Comparison of ENCODE assay signal across 12 mouse cellular contexts in genomic region chr6:127447686-127448460, GRCm38 (mm10). TPM values are rescaled to one million over a fixed set of nuclear protein-coding genes. Genes with fewer than 3 reads are reported as not detected.
DNase-seq lines count a peak whose midpoint lies in the region; ATAC-seq and TF ChIP-seq lines count a peak whose summit lies in the region.
"Had no signal": no experiment of that assay in that cellular context is flagged by ENCODE, and none has a peak within 500 bp of the region (broad histone marks: within the 10 kb centered on the region; RNA-seq: fewer than 3 reads in every experiment).

No protein-coding gene starts in this region.

- no peak for TF ChIP-seq POLR2A in spleen, adult 2 months (IDR thresholded peaks at IDR 0.05; ENCODE audit: low read depth, low read length)

- WGBS in forebrain, embryonic 13.5 days, result 71% methylated on average over 10 of the region's 10 CpGs
- WGBS in forebrain, embryonic 16.5 days, result 60% methylated on average over 10 of the region's 10 CpGs
- 26% methylated on average over 10 of the region's 10 CpGs for WGBS in spleen, adult 2 months
- WGBS in forebrain, embryonic 14.5 days, result 72% methylated on average over 10 of the region's 10 CpGs
- 48% methylated on average over 10 of the region's 10 CpGs for WGBS in stomach, postnatal 0 days

- H3K4me3 ChIP-seq in forebrain, embryonic 13.5 days, result no peak overlapping the region
- no peak overlapping the region for H3K4me3 ChIP-seq in forebrain, embryonic 16.5 days (replicated peaks; ENCODE audit: low read length)
- H3K4me3 ChIP-seq in spleen, adult 2 months (ENCODE audit: extremely low read depth, insufficient read depth, insufficient read length), result peak overlapping the region; percentile 7; the same call in 1 of the 2 replicates
- no peak overlapping the region for H3K4me3 ChIP-seq in forebrain, embryonic 14.5 days (ENCODE audit: low read depth, low read length)
- H3K4me3 ChIP-seq in stomach, postnatal 0 days (ENCODE audit: low read depth, low read length), result no peak overlapping the region

- no peak for TF ChIP-seq CTCF in spleen, adult 2 months (IDR thresholded peaks at IDR 0.05; ENCODE audit: extremely low read depth, insufficient read depth, insufficient read length, insufficient replicate concordance)
- TF ChIP-seq CTCF in stomach, postnatal 0 days (IDR thresholded peaks at IDR 0.05; ENCODE audit: low read depth), result no peak

- peak overlapping the region; percentile 99 for H3K27ac ChIP-seq in forebrain, embryonic 13.5 days
- H3K27ac ChIP-seq in forebrain, embryonic 16.5 days (ENCODE audit: low read length), result no peak overlapping the region
- peak overlapping the region; percentile 92 for H3K27ac ChIP-seq in spleen, adult 2 months (ENCODE audit: insufficient read depth, low read length)
- peak overlapping the region; percentile 6; the same call in 1 of the 2 replicates for H3K27ac ChIP-seq in forebrain, embryonic 14.5 days (ENCODE audit: low read depth, low read length)
- H3K27ac ChIP-seq in stomach, postnatal 0 days (replicated peaks), result no peak overlapping the region

- H3K36me3 ChIP-seq in forebrain, embryonic 13.5 days (ENCODE audit: poor library complexity, severe bottlenecking), result no peaks in the 10 kb centered on the region
- no peaks in the 10 kb centered on the region for H3K36me3 ChIP-seq in forebrain, embryonic 16.5 days (ENCODE audit: control insufficient read depth, insufficient read depth)
- no peaks in the 10 kb centered on the region for H3K36me3 ChIP-seq in spleen, adult 2 months (ENCODE audit: control insufficient read depth, insufficient read depth, low read length)
- H3K36me3 ChIP-seq in forebrain, embryonic 14.5 days (ENCODE audit: control insufficient read depth, insufficient read depth, low read length), result no peaks in the 10 kb centered on the region
- no peaks in the 10 kb centered on the region for H3K36me3 ChIP-seq in stomach, postnatal 0 days (ENCODE audit: control insufficient read depth, insufficient read depth, low read length)

- H3K4me2 ChIP-seq in forebrain, embryonic 13.5 days, result no peak overlapping the region
- H3K4me2 ChIP-seq in forebrain, embryonic 16.5 days (ENCODE audit: low read length), result no peak overlapping the region
- no peak overlapping the region for H3K4me2 ChIP-seq in forebrain, embryonic 14.5 days (ENCODE audit: low read length)
- no peak overlapping the region for H3K4me2 ChIP-seq in stomach, postnatal 0 days (replicated peaks; ENCODE audit: low read depth)

- ATAC-seq in forebrain, embryonic 13.5 days, result no peak
- ATAC-seq in forebrain, embryonic 16.5 days, result no peak
- no peak for ATAC-seq in forebrain, embryonic 14.5 days
- no peak for ATAC-seq in stomach, postnatal 0 days (ENCODE audit: low FRiP score, low TSS enrichment)

- peak; percentile 12 to 73 for DNase-seq in spleen, adult 2 months (ENCODE audit: low read depth in 1 of 2, low spot score in 2 of 2)
- no peak for DNase-seq in spleen, postnatal 10 days (ENCODE audit: low spot score in 2 of 2)
- no peak for DNase-seq in forebrain, embryonic 14.5 days (ENCODE audit: low spot score)
- peak; percentile 16 for DNase-seq in stomach, postnatal 0 days (ENCODE audit: low spot score)
- DNase-seq in kidney, postnatal 36 days, result no peak
- no peak for DNase-seq in heart, postnatal 14 days
- DNase-seq: cerebellum, adult 2 months; heart, postnatal 4 days; kidney, adult 8-10 months; lung, adult 2 months had no signal

- no peak overlapping the region for H3K9ac ChIP-seq in forebrain, embryonic 13.5 days
- no peak overlapping the region for H3K9ac ChIP-seq in forebrain, embryonic 16.5 days (replicated peaks; ENCODE audit: low read depth, low read length)
- no peak overlapping the region for H3K9ac ChIP-seq in forebrain, embryonic 14.5 days (ENCODE audit: low read length)
- no peak overlapping the region for H3K9ac ChIP-seq in stomach, postnatal 0 days (ENCODE audit: low read length)

- peaks cover 77% of the 10 kb centered on the region for H3K4me1 ChIP-seq in forebrain, embryonic 13.5 days
- peaks cover 43% of the 10 kb centered on the region for H3K4me1 ChIP-seq in forebrain, embryonic 16.5 days (replicated peaks; ENCODE audit: control insufficient read depth, insufficient read depth, low read length)
- peaks cover 12% of the 10 kb centered on the region for H3K4me1 ChIP-seq in spleen, adult 2 months (ENCODE audit: control insufficient read depth, insufficient read depth, insufficient read length)
- H3K4me1 ChIP-seq in forebrain, embryonic 14.5 days (ENCODE audit: control insufficient read depth, insufficient read depth, low read length), result peaks cover 49% of the 10 kb centered on the region
- H3K4me1 ChIP-seq in stomach, postnatal 0 days (replicated peaks; ENCODE audit: control insufficient read depth, insufficient read depth), result no peaks in the 10 kb centered on the region

- no peaks in the 10 kb centered on the region for H3K27me3 ChIP-seq in forebrain, embryonic 13.5 days
- no peaks in the 10 kb centered on the region for H3K27me3 ChIP-seq in forebrain, embryonic 16.5 days (replicated peaks; ENCODE audit: control insufficient read depth, insufficient read depth, low read length)
- H3K27me3 ChIP-seq in spleen, adult 2 months (ENCODE audit: control insufficient read depth, insufficient read depth, low read length), result no peaks in the 10 kb centered on the region
- H3K27me3 ChIP-seq in forebrain, embryonic 14.5 days (replicated peaks; ENCODE audit: control insufficient read depth, insufficient read depth, low read length), result no peaks in the 10 kb centered on the region
- H3K27me3 ChIP-seq in stomach, postnatal 0 days (ENCODE audit: control insufficient read depth, insufficient read depth, low read length), result no peaks in the 10 kb centered on the region

- TF ChIP-seq EP300 in stomach, postnatal 0 days (optimal IDR thresholded peaks at IDR 0.05), result no peak

- no peaks in the 10 kb centered on the region for H3K9me3 ChIP-seq in forebrain, embryonic 13.5 days (replicated peaks)
- no peaks in the 10 kb centered on the region for H3K9me3 ChIP-seq in forebrain, embryonic 16.5 days (ENCODE audit: control insufficient read depth, low read length)
- H3K9me3 ChIP-seq in forebrain, embryonic 14.5 days (replicated peaks; ENCODE audit: control insufficient read depth, low read length), result no peaks in the 10 kb centered on the region
- no peaks in the 10 kb centered on the region for H3K9me3 ChIP-seq in stomach, postnatal 0 days (ENCODE audit: control insufficient read depth, low read length)

- intact Hi-C loops in heart, postnatal 14 days (cut with DNase I), result loop anchor here (2.0 to 5.0 kb wide), 3 partner anchors 86 to 491 kb away; no protein-coding TSS in a partner anchor

RNA-seq across cellular contexts. Expression of gene Parp11, which starts 1.2 kb away (rescaled TPM):
- polyA plus RNA-seq in forebrain, embryonic 13.5 days (2015; fragmentation: Nextera tagmentation; extraction: Ambion mirVana), result 74.4 and 77.3 TPM in 2 replicates
- polyA plus RNA-seq in forebrain, embryonic 16.5 days (2015; fragmentation: Nextera tagmentation; extraction: Ambion mirVana), result 83.5 and 89.7 TPM in 2 replicates
- 11.7 and 13.2 TPM in 2 replicates for polyA plus RNA-seq in spleen, adult 2 months (2012; rRNA removed)
- 83.3 and 90.2 TPM in 2 replicates for polyA plus RNA-seq in forebrain, embryonic 14.5 days (2014; fragmentation: Nextera tagmentation; extraction: Ambion mirVana)
- polyA plus RNA-seq in stomach, postnatal 0 days (2015; fragmentation: Nextera tagmentation; extraction: Ambion mirVana), result 7.7 and 8.1 TPM in 2 replicates
- total RNA-seq in heart, postnatal 14 days (2021), result 10 to 100 TPM in 1 of 2 experiments, 1 to 10 TPM in 1; 7.7 to 10.7 TPM

Comparison
In these comparisons a context has a peak if more than half of its experiments do, and no peak if none do; other contexts are left out.
1. H3K27ac ChIP-seq: peak in forebrain, embryonic 13.5 days (single experiment), spleen, adult 2 months (single experiment) and forebrain, embryonic 14.5 days (single experiment); none in forebrain, embryonic 16.5 days (single experiment) and stomach, postnatal 0 days (single experiment).
2. DNase-seq: peak in spleen, adult 2 months (2 of 2) and stomach, postnatal 0 days (single experiment); none in spleen, postnatal 10 days (0 of 2), forebrain, embryonic 14.5 days (single experiment), kidney, postnatal 36 days (0 of 2) and heart, postnatal 14 days (0 of 2).